Mouse (Mus musculus) midbrain, embryonic 13.5 days (tissue): ENCODE measurements at regions not wholly inside any gene's neighbourhood (a gene's known extent, or its start where the extent isn't known, plus 50 kb on each side); places are given as distances from the start of the nearest gene placed in this dataset.
A peak's percentile ranks its signal among the peaks of the same experiment; 100 is the strongest.

Experiments
- ATAC-seq: fragments of 200-750 bp; cut with Nextera tagmentation; 2 replicates; pipeline ENCODE4 v1.8.0; 2017; ENCODE audit warnings: mild to moderate bottlenecking, moderate TSS enrichment, moderate library complexity
- H3K27ac ChIP-seq: fragments of 300-500 bp; sonication (generic); 2 replicates; pipeline ENCODE4 v1.5.1; 2015; ENCODE audit warnings: inconsistent platforms, mild to moderate bottlenecking, moderate library complexity
- H3K27me3 ChIP-seq: fragments of 300-500 bp; sonication (generic); 2 replicates; pipeline ENCODE4 v1.6.1; 2015; ENCODE audit warnings: mild to moderate bottlenecking, inconsistent platforms
- H3K36me3 ChIP-seq: fragments of 300-500 bp; sonication (generic); 2 replicates; pipeline ENCODE4 v1.6.1; 2015; ENCODE audit warnings: mild to moderate bottlenecking, inconsistent platforms
- H3K4me1 ChIP-seq: fragments of 300-500 bp; sonication (generic); replicated peaks from 2 replicates; pipeline ENCODE4 v1.6.1; 2015; ENCODE audit warnings: inconsistent platforms
- H3K4me2 ChIP-seq: fragments of 300-500 bp; sonication (generic); replicated peaks from 2 replicates; pipeline ENCODE4 v1.6.1; 2015; ENCODE audit warnings: moderate library complexity, mild to moderate bottlenecking, inconsistent platforms
- H3K4me3 ChIP-seq: fragments of 300-500 bp; sonication (generic); replicated peaks from 2 replicates; pipeline ENCODE4 v1.5.1; 2015; ENCODE audit warnings: mild to moderate bottlenecking, inconsistent platforms
- H3K9ac ChIP-seq: fragments of 300-500 bp; sonication (generic); replicated peaks from 2 replicates; pipeline ENCODE4 v1.6.1; 2015; ENCODE audit warnings: mild to moderate bottlenecking, inconsistent platforms
- H3K9me3 ChIP-seq: fragments of 300-500 bp; sonication (generic); 2 replicates; pipeline ENCODE4 v1.6.1; 2016; ENCODE audit warnings: mild to moderate bottlenecking, inconsistent platforms
- WGBS: fragments of 180-500 bp; shearing (Covaris S2); methylation state at CpG from one replicate; pipeline ENCODE4 v1.1.7; 2015; 5-methylcytosine and 5-hydroxymethylcytosine counted together

- no peaks in the 10 kb centered on the region for H3K27me3 ChIP-seq
- H3K4me3 ChIP-seq = no peak overlapping the region
- H3K4me1 ChIP-seq = no peaks in the 10 kb centered on the region
- no peak overlapping the region for H3K27ac ChIP-seq
- ATAC-seq = no peak
- no peaks in the 10 kb centered on the region for H3K9me3 ChIP-seq
- H3K4me2 ChIP-seq = no peak overlapping the region
- no peaks in the 10 kb centered on the region for H3K36me3 ChIP-seq
- H3K9ac ChIP-seq = no peak overlapping the region
- 73% methylated on average over 10 of the region's 10 CpGs for WGBS
These were observed 518.0 kb upstream of the Tmem132c start for GRCm38 (mm10) chr5:126723304-126724295.

- H3K4me2 ChIP-seq = no peak overlapping the region
- H3K27me3 ChIP-seq = no peaks in the 10 kb centered on the region
- H3K27ac ChIP-seq = no peak overlapping the region
- H3K9me3 ChIP-seq = no peaks in the 10 kb centered on the region
- no peak for ATAC-seq
- no peak overlapping the region for H3K9ac ChIP-seq
- no peaks in the 10 kb centered on the region for H3K36me3 ChIP-seq
- no peaks in the 10 kb centered on the region for H3K4me1 ChIP-seq
- WGBS = 87% methylated on average over 9 of the region's 9 CpGs
- no peak overlapping the region for H3K4me3 ChIP-seq
These were observed 517.3 kb upstream of the Tmem132c start for GRCm38 (mm10) chr5:126724329-126724728.

- H3K4me3 ChIP-seq = peak overlapping the region; percentile 23; the same call in 1 of the 2 replicates
- ATAC-seq = peak; percentile 73; the same call in 1 of the 2 replicates
These were observed 508.1 kb upstream of the Tmem132c start for GRCm38 (mm10) chr5:126733470-126733869.

GRCm38 (mm10) chr5:126735733-126736132 is 505.9 kb upstream of the Tmem132c start:
- no peaks in the 10 kb centered on the region for H3K9me3 ChIP-seq
- no peak overlapping the region for H3K4me3 ChIP-seq
- no peak overlapping the region for H3K4me2 ChIP-seq
- no peaks in the 10 kb centered on the region for H3K27me3 ChIP-seq
- H3K9ac ChIP-seq = no peak overlapping the region
- ATAC-seq = no peak
- no peaks in the 10 kb centered on the region for H3K36me3 ChIP-seq
- H3K27ac ChIP-seq = no peak overlapping the region
- H3K4me1 ChIP-seq = peaks cover 14% of the 10 kb centered on the region

More at GRCm38 (mm10) chr5:126733470-126733869, 508.1 kb upstream of the Tmem132c start:
- Histone ChIP-seq H3K27ac (0 out of 2 replicates have a peak overlapping the region, but pooled peaks have one; percentile 53), H3K4me2 (peak overlapping the region; percentile 50), H3K9me3 (no peaks in the 10 kb centered on the region), H3K4me1 (peaks cover 14% of the 10 kb centered on the region), H3K27me3 (no peaks in the 10 kb centered on the region), H3K9ac (peak overlapping the region; percentile 44; the same call in 1 of the 2 replicates), H3K36me3 (no peaks in the 10 kb centered on the region)
- 4% methylated on average over 11 of the region's 15 CpGs for WGBS

GRCm38 (mm10) chr5:126737681-126738080 is 503.9 kb upstream of the Tmem132c start:
- Histone ChIP-seq H3K4me3 (no peak overlapping the region), H3K4me2 (no peak overlapping the region), H3K27me3 (no peaks in the 10 kb centered on the region), H3K9ac (no peak overlapping the region), H3K27ac (no peak overlapping the region), H3K36me3 (no peaks in the 10 kb centered on the region), H3K9me3 (no peaks in the 10 kb centered on the region), H3K4me1 (peaks cover 14% of the 10 kb centered on the region)
- no peak for ATAC-seq
- 64% methylated on average over 4 of the region's 4 CpGs for WGBS

GRCm38 (mm10) chr5:126740861-126741410 is 500.7 kb upstream of the Tmem132c start:
- H3K4me2 ChIP-seq = no peak overlapping the region
- H3K9ac ChIP-seq = no peak overlapping the region
- no peaks in the 10 kb centered on the region for H3K27me3 ChIP-seq
- no peaks in the 10 kb centered on the region for H3K9me3 ChIP-seq
- H3K27ac ChIP-seq = no peak overlapping the region
- no peak overlapping the region for H3K4me3 ChIP-seq
- H3K36me3 ChIP-seq = no peaks in the 10 kb centered on the region
- ATAC-seq = no peak
- H3K4me1 ChIP-seq = no peaks in the 10 kb centered on the region
- 58% methylated on average over 10 of the region's 10 CpGs for WGBS

- H3K27me3 ChIP-seq = 0 out of 2 replicates have a peak, but pooled peaks cover 4% of the 10 kb centered on the region
- no peak overlapping the region for H3K9ac ChIP-seq
- no peak overlapping the region for H3K4me2 ChIP-seq
- H3K27ac ChIP-seq = no peak overlapping the region
- no peaks in the 10 kb centered on the region for H3K9me3 ChIP-seq
- no peaks in the 10 kb centered on the region for H3K36me3 ChIP-seq
- 0 out of 2 replicates have a peak, but pooled peaks cover 3% of the 10 kb centered on the region for H3K4me1 ChIP-seq
- no peak overlapping the region for H3K4me3 ChIP-seq
- ATAC-seq = no peak
- 25% methylated on average over 1 of the region's 1 CpGs for WGBS
These were observed 486.5 kb upstream of the Tmem132c start for GRCm38 (mm10) chr5:126755107-126755506.

GRCm38 (mm10) chr5:126765037-126765707 is 476.4 kb upstream of the Tmem132c start:
- peaks cover 5% of the 10 kb centered on the region; the same call in 1 of the 2 replicates for H3K27me3 ChIP-seq
- H3K4me1 ChIP-seq = peaks cover 20% of the 10 kb centered on the region
- WGBS = 4% methylated on average over 4 of the region's 4 CpGs
- H3K27ac ChIP-seq = peak overlapping the region; percentile 39; the same call in 1 of the 2 replicates
- H3K4me2 ChIP-seq = no peak overlapping the region
- no peak overlapping the region for H3K4me3 ChIP-seq
- no peak overlapping the region for H3K9ac ChIP-seq
- no peaks in the 10 kb centered on the region for H3K36me3 ChIP-seq
- no peaks in the 10 kb centered on the region for H3K9me3 ChIP-seq
- ATAC-seq = peak; percentile 90

GRCm38 (mm10) chr5:126769031-126769430 is 472.6 kb upstream of the Tmem132c start:
- no peaks in the 10 kb centered on the region for H3K36me3 ChIP-seq
- WGBS = 8% methylated on average over 11 of the region's 11 CpGs
- H3K4me1 ChIP-seq = peaks cover 20% of the 10 kb centered on the region
- ATAC-seq = no peak
- H3K4me3 ChIP-seq = peak overlapping the region; percentile 31
- H3K27me3 ChIP-seq = peaks cover 9% of the 10 kb centered on the region; the same call in 1 of the 2 replicates
- H3K9ac ChIP-seq = peak overlapping the region; percentile 44; the same call in 1 of the 2 replicates
- H3K27ac ChIP-seq = no peak overlapping the region
- no peaks in the 10 kb centered on the region for H3K9me3 ChIP-seq
- peak overlapping the region; percentile 48 for H3K4me2 ChIP-seq

- peak; percentile 78 for ATAC-seq
- Histone ChIP-seq H3K4me3 (peak overlapping the region; percentile 39), H3K27ac (no peak overlapping the region), H3K27me3 (peaks cover 37% of the 10 kb centered on the region), H3K4me2 (peak overlapping the region; percentile 63), H3K9me3 (no peaks in the 10 kb centered on the region), H3K36me3 (no peaks in the 10 kb centered on the region), H3K9ac (peak overlapping the region; percentile 4), H3K4me1 (peaks cover 15% of the 10 kb centered on the region)
- 5% methylated on average over 29 of the region's 29 CpGs for WGBS
These were observed 453.6 kb upstream of the Tmem132c start for GRCm38 (mm10) chr5:126787706-126788610.

GRCm38 (mm10) chr5:126799698-126800279 is 441.8 kb upstream of the Tmem132c start:
- WGBS = 80% methylated on average over 8 of the region's 8 CpGs
- no peaks in the 10 kb centered on the region for H3K36me3 ChIP-seq
- no peak overlapping the region for H3K4me3 ChIP-seq
- no peaks in the 10 kb centered on the region for H3K4me1 ChIP-seq
- no peak overlapping the region for H3K9ac ChIP-seq
- H3K9me3 ChIP-seq = no peaks in the 10 kb centered on the region
- no peak overlapping the region for H3K4me2 ChIP-seq
- no peak for ATAC-seq
- no peak overlapping the region for H3K27ac ChIP-seq
- no peaks in the 10 kb centered on the region for H3K27me3 ChIP-seq
